Mouse (Mus musculus) ES-E14 (cell line): ENCODE results near the gene Foxo6. TPM values are rescaled to one million over a fixed set of nuclear protein-coding genes. Genes with fewer than 3 reads are reported as not detected.

ENCODE experiments used
- DNase-seq: peaks from one replicate; pipeline ENCODE4 v3.0.0-alpha.2; 2013; ENCODE audit warnings: low read depth, low spot score
- H3K27ac ChIP-seq: 2 replicates; pipeline ENCODE4 v1.5.1; 2012; ENCODE audit warnings: low read depth, mild to moderate bottlenecking, low read length, moderate library complexity, mixed read lengths; ENCODE audit not compliant: poor library complexity, insufficient read depth, severe bottlenecking
- H3K36me3 ChIP-seq: 2 replicates; pipeline ENCODE4 v1.6.1; 2012; ENCODE audit warnings: mild to moderate bottlenecking, low read length, moderate library complexity, mixed read lengths; ENCODE audit not compliant: control insufficient read depth, poor library complexity, insufficient read depth, severe bottlenecking
- H3K4me1 ChIP-seq, 2 experiments: fragments of 150-350 bp in 1 of 2; sonication (generic) in 1 of 2; 2 replicates each; pipeline ENCODE4 v1.6.1; 2012; ENCODE audit warnings: low read length in 2 of 2, mild to moderate bottlenecking in 1 of 2, mixed read lengths in 1 of 2; ENCODE audit not compliant: control insufficient read depth in 2 of 2, insufficient read depth in 2 of 2, poor library complexity in 1 of 2
- H3K4me3 ChIP-seq, 2 experiments: fragments of 150-350 bp in 1 of 2; sonication (generic) in 1 of 2; 2 replicates each; pipeline ENCODE4 v1.5.1; 2012; ENCODE audit warnings: low read length in 2 of 2, low read depth in 1 of 2, mild to moderate bottlenecking in 1 of 2, mixed read lengths in 1 of 2; ENCODE audit not compliant: insufficient read depth in 1 of 2, poor library complexity in 1 of 2, severe bottlenecking in 1 of 2
- H3K9ac ChIP-seq: 2 replicates; pipeline ENCODE4 v1.6.1; 2012; ENCODE audit warnings: low read depth, mild to moderate bottlenecking, low read length, mixed read lengths; ENCODE audit not compliant: poor library complexity, insufficient read depth, severe bottlenecking
- H3K9me3 ChIP-seq: fragments of 150-350 bp; sonication (generic); 2 replicates; pipeline ENCODE4 v1.6.1; 2012; ENCODE audit warnings: low read depth, mild to moderate bottlenecking, low read length; ENCODE audit not compliant: control insufficient read depth, insufficient read depth
- CHD2 ChIP-seq: IDR thresholded peaks from 2 replicates; pipeline ENCODE4 v1.6.1; 2014; ENCODE audit warnings: mild to moderate bottlenecking, low read depth, low read length, inconsistent platforms
- HCFC1 ChIP-seq: IDR thresholded peaks from 2 replicates; pipeline ENCODE4 v1.6.1; 2012; ENCODE audit warnings: low read length, inconsistent platforms, borderline replicate concordance; ENCODE audit not compliant: insufficient read depth
- MAFK ChIP-seq: IDR thresholded peaks from 2 replicates; pipeline ENCODE4 v1.6.1; 2014; ENCODE audit warnings: mild to moderate bottlenecking, low read depth, low read length, inconsistent platforms; ENCODE audit not compliant: insufficient read depth
- ZC3H11A ChIP-seq: IDR thresholded peaks from 2 replicates; pipeline ENCODE4 v1.6.1; 2012; ENCODE audit warnings: low read depth, mild to moderate bottlenecking, inconsistent platforms, low read length, borderline replicate concordance
- ZNF384 ChIP-seq: IDR thresholded peaks from 2 replicates; pipeline ENCODE4 v1.6.1; 2012; ENCODE audit warnings: low read depth, low read length, inconsistent platforms
- in situ Hi-C, 2 experiments: fragments of 600-800 bp; cut with MboI; formaldehyde crosslinking; loops; one replicate each; pipeline ENCODE4 v1.15.1; 2025; ENCODE audit warnings: low sequenced_read_pairs in 2 of 2, inconsistent platforms in 1 of 2; ENCODE audit not compliant: unreplicated experiment in 2 of 2
- total RNA-seq: library from RNA; depleted of rRNA; stranded (reverse); fragments of 300-350 nt; gene quantifications from 2 replicates; pipeline ENCODE4 v1.2.3, GENCODE M21; 2012

Foxo6 gene
- total RNA-seq, 1 experiment, result 0.98 TPM

DNA sequence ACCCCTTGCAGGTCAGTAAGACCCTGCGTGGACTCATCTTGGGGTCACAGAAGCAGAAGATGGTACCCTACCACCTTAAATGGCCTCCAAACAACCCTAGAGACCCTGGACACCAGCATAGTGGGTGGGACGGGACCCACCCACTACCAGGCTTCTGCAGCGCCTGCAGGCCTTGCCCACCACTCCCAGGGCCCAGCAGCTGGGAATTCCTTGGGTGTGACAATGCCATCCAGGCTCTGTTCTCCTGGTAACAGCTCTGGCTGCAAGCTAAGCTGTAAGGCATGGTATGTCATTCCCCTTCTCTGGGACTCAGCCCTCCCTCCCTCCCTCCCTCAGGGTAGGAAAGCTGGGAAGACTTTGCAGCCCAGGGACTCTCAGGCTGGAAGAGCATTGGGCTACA is 58.5 kb downstream of the Foxo6 start:
- no peak for DNase-seq
- Histone ChIP-seq H3K9me3 (no peaks in the 10 kb centered on the region), H3K4me3 (no peak overlapping the region), H3K36me3 (no peaks in the 10 kb centered on the region), H3K4me1 (peaks cover 0 to 2% of the 10 kb centered on the region in 2 experiments; a peak in 1 of 4 replicates), H3K27ac (no peak overlapping the region), H3K9ac (no peak overlapping the region)
- no peak for TF ChIP-seq ZC3H11A
- TF ChIP-seq MAFK, result no peak
- no peak for TF ChIP-seq ZNF384
- no peak for TF ChIP-seq HCFC1
- TF ChIP-seq CHD2, result no peak
- in situ Hi-C loops, result loop anchor here (10.0 to 25.0 kb wide), 2 partner anchors 96 to 134 kb away; no protein-coding TSS in a partner anchor

DNA sequence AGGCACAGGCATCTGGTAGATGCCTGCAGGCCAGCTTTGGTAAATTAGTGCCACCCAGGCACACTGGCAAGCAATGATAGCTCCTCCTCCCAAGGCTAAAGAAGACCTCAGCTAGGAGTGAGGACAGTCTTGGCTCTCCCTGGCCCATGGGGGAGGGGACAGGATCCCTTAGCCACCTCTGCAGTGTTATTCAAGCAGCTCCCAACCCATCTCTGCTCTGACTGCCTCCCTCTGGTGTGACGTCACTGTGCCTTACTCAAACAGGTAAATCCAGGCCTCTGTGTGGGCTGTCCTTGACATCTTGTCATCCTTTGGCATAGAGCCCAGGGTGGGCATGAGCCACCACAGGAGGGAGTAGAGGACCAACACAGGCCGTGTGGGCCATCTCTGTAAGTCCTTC is 59.9 kb downstream of the Foxo6 start:
- DNase-seq, result no peak
- peaks cover 0 to 2% of the 10 kb centered on the region in 2 experiments; a peak in 1 of 4 replicates for H3K4me1 ChIP-seq
- H3K27ac ChIP-seq, result no peak overlapping the region
- TF ChIP-seq ZC3H11A, result no peak
- no peak overlapping the region for H3K4me3 ChIP-seq
- H3K9ac ChIP-seq, result no peak overlapping the region
- in situ Hi-C loops, result loop anchor here (10.0 to 25.0 kb wide), 2 partner anchors 98 to 135 kb away; no protein-coding TSS in a partner anchor
- H3K36me3 ChIP-seq, result no peaks in the 10 kb centered on the region
- no peaks in the 10 kb centered on the region for H3K9me3 ChIP-seq

DNA sequence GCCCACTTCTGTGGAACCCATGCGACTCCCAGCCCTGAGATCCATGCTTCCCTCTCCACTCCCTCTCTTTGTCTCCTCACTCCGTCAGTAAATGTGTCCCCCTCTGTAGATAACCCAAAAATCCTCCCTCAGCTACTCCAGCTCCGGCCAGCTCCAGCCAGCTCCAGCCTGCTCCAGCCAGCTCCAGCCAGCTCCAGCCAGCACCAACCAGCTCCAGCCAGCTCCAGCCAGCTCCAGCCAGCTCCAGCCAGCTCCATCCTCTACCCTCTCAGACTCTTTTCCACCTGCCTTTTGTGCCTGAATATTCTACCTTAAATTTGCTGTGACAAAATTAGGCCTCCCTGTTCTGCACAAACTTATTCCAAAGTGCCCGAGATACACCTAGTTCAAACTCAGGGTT is 60.5 kb downstream of the Foxo6 start:
- no peak for TF ChIP-seq HCFC1
- no peak for TF ChIP-seq CHD2
- TF ChIP-seq ZC3H11A, result no peak
- TF ChIP-seq MAFK, result no peak
- no peak for TF ChIP-seq ZNF384

DNA sequence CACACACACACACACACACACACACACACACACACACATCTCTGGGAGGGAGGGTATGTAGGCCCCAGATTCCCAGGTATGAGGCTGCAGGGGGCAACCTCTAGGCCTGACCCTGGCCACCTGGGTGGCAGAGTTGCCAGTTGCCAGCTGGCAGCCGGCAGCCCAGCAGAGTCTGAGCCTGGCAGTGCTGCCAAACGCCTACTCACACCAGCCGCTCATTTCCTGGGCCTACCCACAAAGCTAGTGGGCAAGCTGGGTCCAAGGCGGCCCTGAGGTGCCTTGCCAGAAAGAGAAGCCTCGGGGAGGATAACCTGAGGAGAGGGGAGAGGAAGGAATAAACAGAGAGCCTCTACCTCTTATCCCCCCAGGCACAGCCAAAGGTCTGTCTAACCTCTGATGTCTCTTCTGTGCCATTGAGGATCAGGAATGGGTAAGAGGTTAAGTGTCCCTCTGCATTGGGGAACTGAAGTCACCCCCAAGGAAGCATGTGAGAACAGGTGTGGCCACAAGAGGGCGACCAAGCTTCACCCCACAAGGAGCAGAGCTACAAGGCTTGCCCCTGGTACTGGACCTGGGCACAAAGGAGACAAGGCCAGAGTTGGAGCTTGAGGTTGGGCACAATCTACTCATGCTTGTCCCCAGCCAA is 61.9 kb downstream of the Foxo6 start:
- Histone ChIP-seq H3K4me3 (no peak overlapping the region), H3K4me1 (peaks cover 0 to 2% of the 10 kb centered on the region in 2 experiments; a peak in 1 of 4 replicates), H3K9me3 (no peaks in the 10 kb centered on the region), H3K9ac (no peak overlapping the region), H3K27ac (no peak overlapping the region), H3K36me3 (no peaks in the 10 kb centered on the region)
- TF ChIP-seq ZC3H11A (peak; percentile 72; the same call in 1 of the 2 replicates), HCFC1 (no peak), MAFK (no peak)
- in situ Hi-C loops, result loop anchor here (10.0 to 25.0 kb wide), 2 partner anchors 100 to 137 kb away; no protein-coding TSS in a partner anchor
- DNase-seq, result no peak

More for the DNA sequence above, 60.5 kb downstream of the Foxo6 start:
- Histone ChIP-seq H3K9me3 (no peaks in the 10 kb centered on the region), H3K4me3 (no peak overlapping the region), H3K27ac (no peak overlapping the region), H3K4me1 (peaks cover 0 to 2% of the 10 kb centered on the region in 2 experiments; a peak in 1 of 4 replicates), H3K36me3 (no peaks in the 10 kb centered on the region), H3K9ac (no peak overlapping the region)
- no peak for DNase-seq
- in situ Hi-C loops, result loop anchor here (10.0 to 25.0 kb wide), 2 partner anchors 98 to 136 kb away; no protein-coding TSS in a partner anchor

DNA sequence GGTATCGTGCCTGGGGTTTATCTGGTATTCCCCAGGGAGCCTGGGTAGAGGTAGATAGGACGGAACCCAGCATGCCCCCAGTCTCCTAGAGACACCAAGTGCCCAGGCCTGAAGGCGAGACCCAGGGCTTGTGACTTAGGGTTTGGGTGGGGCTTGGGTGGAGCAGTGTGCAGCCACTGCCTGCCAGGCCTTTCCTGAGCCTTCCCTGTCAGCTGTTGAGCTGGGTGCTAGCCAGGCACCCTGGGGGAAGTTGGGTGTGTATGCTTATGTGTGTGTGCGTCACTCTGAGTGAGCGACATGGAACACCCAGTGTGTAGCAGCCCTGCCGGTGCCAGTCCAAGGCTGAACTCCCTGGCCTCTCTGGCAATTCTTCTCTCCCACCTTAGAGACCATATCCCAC is 63.3 kb downstream of the Foxo6 start:
- in situ Hi-C loops, result loop anchor here in 1 of 2 experiments (10.0 kb wide), 1 partner anchor 101 kb away; no protein-coding TSS in a partner anchor

More for the DNA sequence above, 63.3 kb downstream of the Foxo6 start:
- no peak for DNase-seq
- no peaks in the 10 kb centered on the region for H3K36me3 ChIP-seq
- H3K4me3 ChIP-seq, result no peak overlapping the region
- TF ChIP-seq ZC3H11A (no peak), CHD2 (no peak), MAFK (no peak)
- no peak overlapping the region for H3K9ac ChIP-seq
- no peak overlapping the region for H3K27ac ChIP-seq
- no peaks in the 10 kb centered on the region for H3K4me1 ChIP-seq
- H3K9me3 ChIP-seq, result no peaks in the 10 kb centered on the region
